Mouse (Mus musculus): Measurements from ENCODE around the gene Cacna1f. TPM values are rescaled to one million over a fixed set of nuclear protein-coding genes. Genes with fewer than 3 reads are reported as not detected.

Cacna1f gene
- polyA plus RNA-seq, 1 experiment from 2014 or later = 0.04 TPM

- H3K4me3 ChIP-seq (replicated peaks; ENCODE audit: low read depth, low read length) = no peak overlapping the region
- no peak for TF ChIP-seq CTCF (IDR thresholded peaks at IDR 0.05; ENCODE audit: low read depth)
- WGBS = 69% methylated on average over 4 of the region's 4 CpGs
- DNase-seq (ENCODE audit: low spot score) (no peak), ATAC-seq (replicated peaks; ENCODE audit: low FRiP score, low read depth) (no peak)
- H3K27me3 ChIP-seq (ENCODE audit: insufficient read depth, low read length) = no peaks in the 10 kb centered on the region
- no peak overlapping the region for H3K9ac ChIP-seq (ENCODE audit: low read depth, low read length)
- H3K27ac ChIP-seq = no peak overlapping the region
- no peaks in the 10 kb centered on the region for H3K9me3 ChIP-seq (replicated peaks; ENCODE audit: low read length)
- 0 out of 2 replicates have a peak, but pooled peaks cover 4% of the 10 kb centered on the region for H3K4me1 ChIP-seq (replicated peaks; ENCODE audit: insufficient read depth, low read length)
- no peak overlapping the region for H3K4me2 ChIP-seq (ENCODE audit: low read length)
- 0 out of 2 replicates have a peak, but pooled peaks cover 3% of the 10 kb centered on the region for H3K36me3 ChIP-seq (ENCODE audit: insufficient read depth, low read length)
Observed at GRCm38 (mm10) chrX:7661086-7661485, 54.2 kb downstream of the Cacna1f start.

GRCm38 (mm10) chrX:7662936-7663335 is 56.1 kb downstream of the Cacna1f start:
- H3K27me3 ChIP-seq (ENCODE audit: insufficient read depth, low read length) = no peaks in the 10 kb centered on the region
- H3K4me3 ChIP-seq (replicated peaks; ENCODE audit: low read depth, low read length) = no peak overlapping the region
- no peak overlapping the region for H3K9ac ChIP-seq (ENCODE audit: low read depth, low read length)
- no peak overlapping the region for H3K4me2 ChIP-seq (ENCODE audit: low read length)
- no peaks in the 10 kb centered on the region for H3K9me3 ChIP-seq (replicated peaks; ENCODE audit: low read length)
- H3K36me3 ChIP-seq (ENCODE audit: insufficient read depth, low read length) = 0 out of 2 replicates have a peak, but pooled peaks cover 7% of the 10 kb centered on the region
- ATAC-seq (replicated peaks; ENCODE audit: low FRiP score, low read depth) = no peak
- no peak for TF ChIP-seq CTCF (IDR thresholded peaks at IDR 0.05; ENCODE audit: low read depth)
- 80% methylated on average over 3 of the region's 3 CpGs for WGBS
- H3K4me1 ChIP-seq (replicated peaks; ENCODE audit: insufficient read depth, low read length) = 0 out of 2 replicates have a peak, but pooled peaks cover 4% of the 10 kb centered on the region
- no peak overlapping the region for H3K27ac ChIP-seq
- no peak for DNase-seq (ENCODE audit: low spot score)

- Histone ChIP-seq H3K27ac (no peak overlapping the region), H3K4me2 (ENCODE audit: low read length) (no peak overlapping the region), H3K4me3 (replicated peaks; ENCODE audit: low read depth, low read length) (no peak overlapping the region), H3K27me3 (ENCODE audit: insufficient read depth, low read length) (no peaks in the 10 kb centered on the region), H3K36me3 (ENCODE audit: insufficient read depth, low read length) (0 out of 2 replicates have a peak, but pooled peaks cover 7% of the 10 kb centered on the region), H3K9me3 (replicated peaks; ENCODE audit: low read length) (no peaks in the 10 kb centered on the region), H3K4me1 (replicated peaks; ENCODE audit: insufficient read depth, low read length) (no peaks in the 10 kb centered on the region), H3K9ac (ENCODE audit: low read depth, low read length) (no peak overlapping the region)
- DNase-seq (ENCODE audit: low spot score) = no peak
- WGBS = 84% methylated on average over 11 of the region's 11 CpGs
- TF ChIP-seq CTCF (IDR thresholded peaks at IDR 0.05; ENCODE audit: low read depth) = no peak
- ATAC-seq (replicated peaks; ENCODE audit: low FRiP score, low read depth) = no peak
Observed at GRCm38 (mm10) chrX:7664791-7665190, 57.9 kb downstream of the Cacna1f start.

- DNase-seq (ENCODE audit: low spot score) = no peak
- Histone ChIP-seq H3K4me2 (ENCODE audit: low read length) (no peak overlapping the region), H3K9me3 (replicated peaks; ENCODE audit: low read length) (no peaks in the 10 kb centered on the region), H3K27me3 (ENCODE audit: insufficient read depth, low read length) (no peaks in the 10 kb centered on the region), H3K9ac (ENCODE audit: low read depth, low read length) (no peak overlapping the region), H3K4me1 (replicated peaks; ENCODE audit: insufficient read depth, low read length) (no peaks in the 10 kb centered on the region), H3K27ac (no peak overlapping the region), H3K36me3 (ENCODE audit: insufficient read depth, low read length) (0 out of 2 replicates have a peak, but pooled peaks cover 7% of the 10 kb centered on the region), H3K4me3 (replicated peaks; ENCODE audit: low read depth, low read length) (no peak overlapping the region)
- no peak for TF ChIP-seq CTCF (IDR thresholded peaks at IDR 0.05; ENCODE audit: low read depth)
- no peak for ATAC-seq (replicated peaks; ENCODE audit: low FRiP score, low read depth)
- WGBS = 74% methylated on average over 21 of the region's 21 CpGs
Observed at GRCm38 (mm10) chrX:7665739-7666502, 59.0 kb downstream of the Cacna1f start.

GRCm38 (mm10) chrX:7670390-7670881 is 63.6 kb downstream of the Cacna1f start:
- H3K4me1 ChIP-seq (replicated peaks; ENCODE audit: insufficient read depth, low read length) = 0 out of 2 replicates have a peak, but pooled peaks cover 4% of the 10 kb centered on the region
- no peaks in the 10 kb centered on the region for H3K27me3 ChIP-seq (ENCODE audit: insufficient read depth, low read length)
- H3K4me2 ChIP-seq (ENCODE audit: low read length) = peak overlapping the region; percentile 55
- H3K36me3 ChIP-seq (ENCODE audit: insufficient read depth, low read length) = 0 out of 2 replicates have a peak, but pooled peaks cover 3% of the 10 kb centered on the region
- DNase-seq (ENCODE audit: low spot score) (peak; percentile 50), ATAC-seq (replicated peaks; ENCODE audit: low FRiP score, low read depth) (peak; percentile 70)
- H3K4me3 ChIP-seq (replicated peaks; ENCODE audit: low read depth, low read length) = peak overlapping the region; percentile 48
- 26% methylated on average over 10 of the region's 19 CpGs for WGBS
- H3K9me3 ChIP-seq (replicated peaks; ENCODE audit: low read length) = no peaks in the 10 kb centered on the region
- no peak for TF ChIP-seq CTCF (IDR thresholded peaks at IDR 0.05; ENCODE audit: low read depth)
- H3K27ac ChIP-seq = peak overlapping the region; percentile 79
- peak overlapping the region; percentile 59 for H3K9ac ChIP-seq (ENCODE audit: low read depth, low read length)

DNA sequence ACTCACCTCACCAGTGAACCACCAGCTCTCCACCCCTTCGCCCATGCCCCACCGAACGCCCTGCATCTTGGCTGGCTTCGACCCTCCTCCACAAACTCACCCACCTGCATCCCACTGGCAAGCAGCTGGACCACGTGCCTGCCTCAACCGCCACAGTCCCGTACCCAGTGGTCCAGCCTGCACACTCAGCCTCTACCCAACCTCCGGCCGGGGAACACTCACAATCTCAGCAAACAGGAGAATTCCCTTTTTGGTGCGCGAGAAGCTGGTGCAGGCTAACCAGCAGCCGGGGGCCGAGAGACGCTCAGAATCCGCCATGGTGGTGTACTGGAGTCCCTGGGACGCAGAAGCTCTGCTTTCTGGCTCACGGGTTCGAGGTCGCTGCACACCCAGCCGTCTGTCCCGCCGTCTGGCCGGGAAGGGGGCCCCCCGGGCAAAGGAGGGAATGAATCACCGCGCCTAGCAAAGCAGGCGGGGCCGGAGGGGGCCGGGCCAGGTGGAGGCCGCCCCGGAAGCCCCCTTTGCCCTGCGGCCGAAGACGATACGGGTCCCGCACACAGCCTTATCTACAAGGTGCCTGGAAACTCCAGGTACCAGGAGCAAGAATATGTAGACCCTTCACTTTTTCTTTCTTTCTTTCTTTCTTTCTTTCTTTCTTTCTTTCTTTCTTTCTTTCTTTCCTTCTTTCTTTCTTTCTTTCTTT is 64.2 kb downstream of the Cacna1f start, which contains the start of gene Plp2:
Gene Plp2 (minus strand): TSS at position 470 of the 703 bp plus-strand sequence.
- TF ChIP-seq CTCF (IDR thresholded peaks at IDR 0.05; ENCODE audit: low read depth) = no peak
- Histone ChIP-seq H3K4me2 (ENCODE audit: low read length) (peak within 1 kb of the TSS; percentile 55), H3K4me3 (replicated peaks; ENCODE audit: low read depth, low read length) (peak within 1 kb of the TSS; percentile 48), H3K9me3 (replicated peaks; ENCODE audit: low read length) (no peaks in the 10 kb centered on the region), H3K4me1 (replicated peaks; ENCODE audit: insufficient read depth, low read length) (0 out of 2 replicates have a peak, but pooled peaks cover 4% of the 10 kb centered on the region), H3K27ac (peak within 1 kb of the TSS; percentile 79), H3K27me3 (ENCODE audit: insufficient read depth, low read length) (no peaks in the 10 kb centered on the region), H3K36me3 (ENCODE audit: insufficient read depth, low read length) (0 out of 2 replicates have a peak, but pooled peaks cover 3% of the 10 kb centered on the region), H3K9ac (ENCODE audit: low read depth, low read length) (peak within 1 kb of the TSS; percentile 59)
- DNase-seq (ENCODE audit: low spot score) (no peak), ATAC-seq (replicated peaks; ENCODE audit: low FRiP score, low read depth) (peak; percentile 53)
- 29% methylated on average over 35 of the region's 36 CpGs for WGBS
